Mouse (Mus musculus) MEL (cell line): Measurements from ENCODE around the gene Abhd16a. TPM values are rescaled to one million over a fixed set of nuclear protein-coding genes. Genes with fewer than 3 reads are reported as not detected.
A peak's percentile ranks its signal among the peaks of the same experiment; 100 is the strongest.

Experiments
- DNase-seq: peaks from one replicate; pipeline ENCODE4 v3.0.0; 2011; ENCODE audit warnings: low read depth, low spot score
- H3K27ac ChIP-seq: 2 replicates; pipeline ENCODE4 v1.5.1; 2012; ENCODE audit warnings: low read depth, mild to moderate bottlenecking, control low read depth, low read length, moderate library complexity; ENCODE audit not compliant: control insufficient read depth
- H3K27me3 ChIP-seq, 2 experiments: fragments of 150-350 bp in 1 of 2; sonication (generic) in 1 of 2; 2 replicates each; pipeline ENCODE4 v1.6.1; 2012; ENCODE audit warnings: low read length in 2 of 2, mild to moderate bottlenecking in 2 of 2, improper control_type of control experiment in 1 of 2, moderate library complexity in 1 of 2; ENCODE audit not compliant: insufficient read depth in 2 of 2, control insufficient read depth in 1 of 2
- H3K36me3 ChIP-seq, 2 experiments: 2 replicates each; pipeline ENCODE4 v1.6.1; 2012 to 2014; ENCODE audit warnings: low read length in 2 of 2, improper control_type of control experiment in 1 of 2, inconsistent platforms in 1 of 2, mild to moderate bottlenecking in 1 of 2; ENCODE audit not compliant: insufficient read depth in 2 of 2, control insufficient read depth in 1 of 2
- H3K4me1 ChIP-seq, 2 experiments: fragments of 150-350 bp in 1 of 2; sonication (generic) in 1 of 2; 2 replicates each; pipeline ENCODE4 v1.6.1; 2012; ENCODE audit warnings: low read length in 2 of 2, improper control_type of control experiment in 1 of 2, mild to moderate bottlenecking in 1 of 2; ENCODE audit not compliant: insufficient read depth in 2 of 2, control insufficient read depth in 1 of 2
- H3K4me3 ChIP-seq, 2 experiments: fragments of 150-350 bp in 1 of 2; sonication (generic) in 1 of 2; 2 replicates each; pipeline ENCODE4 v1.5.1; 2012; ENCODE audit warnings: low read depth in 2 of 2, low read length in 2 of 2, mild to moderate bottlenecking in 2 of 2, moderate library complexity in 2 of 2, control low read depth in 1 of 2, improper control_type of control experiment in 1 of 2; ENCODE audit not compliant: control insufficient read depth in 1 of 2, insufficient read depth in 1 of 2
- H3K79me2 ChIP-seq: 2 replicates; pipeline ENCODE4 v1.6.1; 2012; ENCODE audit warnings: mild to moderate bottlenecking, low read length, moderate library complexity; ENCODE audit not compliant: control insufficient read depth, poor library complexity, insufficient read depth
- H3K9ac ChIP-seq: 2 replicates; pipeline ENCODE4 v1.6.1; 2012; ENCODE audit warnings: low read depth, mild to moderate bottlenecking, control low read depth, low read length, moderate library complexity; ENCODE audit not compliant: control insufficient read depth, poor library complexity, severe bottlenecking
- H3K9me3 ChIP-seq: fragments of 150-350 bp; sonication (generic); replicated peaks from 2 replicates; pipeline ENCODE4 v1.6.1; 2012; ENCODE audit warnings: mild to moderate bottlenecking, low read length, improper control_type of control experiment, moderate library complexity; ENCODE audit not compliant: insufficient read depth
- BHLHE40 ChIP-seq: IDR thresholded peaks from 2 replicates; pipeline ENCODE4 v1.6.1; 2012; ENCODE audit warnings: low read depth, mild to moderate bottlenecking, inconsistent platforms, low read length, improper control_type of control experiment, borderline replicate concordance
- CHD1 ChIP-seq: IDR thresholded peaks from 2 replicates; pipeline ENCODE4 v1.6.1; 2012; ENCODE audit warnings: low read depth, mild to moderate bottlenecking, inconsistent platforms, low read length, improper control_type of control experiment
- CHD2 ChIP-seq: IDR thresholded peaks from 2 replicates; pipeline ENCODE4 v1.6.1; 2011; ENCODE audit warnings: low read length, improper control_type of control experiment
- CTCF ChIP-seq, 3 experiments: IDR thresholded peaks in 2 of 3; conservative IDR thresholded peaks in 1 of 3; 2 replicates each; pipeline ENCODE4 v1.5.1; 2011 to 2012; ENCODE audit warnings: low read length in 3 of 3, low read depth in 2 of 3, mild to moderate bottlenecking in 2 of 3, improper control_type of control experiment in 1 of 3, inconsistent platforms in 1 of 3, mixed read lengths in 1 of 3, moderate library complexity in 1 of 3; ENCODE audit not compliant: control insufficient read depth in 1 of 3, insufficient read depth in 1 of 3, poor library complexity in 1 of 3, severe bottlenecking in 1 of 3
- E2F4 ChIP-seq: IDR thresholded peaks from 2 replicates; pipeline ENCODE4 v1.6.1; 2011; ENCODE audit warnings: low read depth, low read length, improper control_type of control experiment, borderline replicate concordance
- ELF1 ChIP-seq: IDR thresholded peaks from 2 replicates; pipeline ENCODE4 v1.6.1; 2014; ENCODE audit warnings: low read depth, mild to moderate bottlenecking, inconsistent platforms, low read length, improper control_type of control experiment, moderate library complexity
- EP300 ChIP-seq, 2 experiments: IDR thresholded peaks; 2 replicates each; pipeline ENCODE4 v1.6.1; 2011; ENCODE audit warnings: improper control_type of control experiment in 2 of 2, low read length in 2 of 2, low read depth in 1 of 2, mild to moderate bottlenecking in 1 of 2
- ETS1 ChIP-seq: IDR thresholded peaks from 2 replicates; pipeline ENCODE4 v1.6.1; 2012; ENCODE audit warnings: low read depth, mild to moderate bottlenecking, inconsistent platforms, low read length, improper control_type of control experiment, moderate library complexity
- GABPA ChIP-seq: IDR thresholded peaks from 2 replicates; pipeline ENCODE4 v1.6.1; 2012; ENCODE audit warnings: low read depth, mild to moderate bottlenecking, inconsistent platforms, low read length, improper control_type of control experiment, moderate library complexity
- GATA1 ChIP-seq: IDR thresholded peaks from 2 replicates; pipeline ENCODE4 v1.6.1; 2011; ENCODE audit warnings: low read depth, low read length, improper control_type of control experiment
- HCFC1 ChIP-seq: IDR thresholded peaks from 2 replicates; pipeline ENCODE4 v1.6.1; 2012; ENCODE audit warnings: low read depth, mild to moderate bottlenecking, inconsistent platforms, low read length, improper control_type of control experiment, moderate library complexity
- JUND ChIP-seq: IDR thresholded peaks from 2 replicates; pipeline ENCODE4 v1.6.1; 2011; ENCODE audit warnings: low read depth, mild to moderate bottlenecking, improper control_type of control experiment, low read length
- KAT2A ChIP-seq: conservative IDR thresholded peaks from 2 replicates; pipeline ENCODE4 v1.6.1; 2012; ENCODE audit warnings: low read depth, low read length, improper control_type of control experiment, inconsistent platforms
- MAFK ChIP-seq: IDR thresholded peaks from 2 replicates; pipeline ENCODE4 v1.6.1; 2011; ENCODE audit warnings: low read depth, mild to moderate bottlenecking, low read length, improper control_type of control experiment, borderline replicate concordance
- MAX ChIP-seq: IDR thresholded peaks from 2 replicates; pipeline ENCODE4 v1.6.1; 2011; ENCODE audit warnings: low read length, improper control_type of control experiment
- MAZ ChIP-seq: IDR thresholded peaks from 2 replicates; pipeline ENCODE4 v1.6.1; 2012; ENCODE audit warnings: low read depth, mild to moderate bottlenecking, inconsistent platforms, low read length, improper control_type of control experiment
- MEF2A ChIP-seq: IDR thresholded peaks from 2 replicates; pipeline ENCODE4 v1.6.1; 2014; ENCODE audit warnings: low read depth, mild to moderate bottlenecking, inconsistent platforms, low read length, improper control_type of control experiment; ENCODE audit not compliant: poor library complexity, insufficient replicate concordance, severe bottlenecking; ENCODE audit errors: extremely low read depth
- MXI1 ChIP-seq: IDR thresholded peaks from 2 replicates; pipeline ENCODE4 v1.6.1; 2011; ENCODE audit warnings: mild to moderate bottlenecking, low read depth, low read length, improper control_type of control experiment
- MYB ChIP-seq: IDR thresholded peaks from 2 replicates; pipeline ENCODE4 v1.6.1; 2011; ENCODE audit warnings: mild to moderate bottlenecking, low read depth, low read length, improper control_type of control experiment
- MYC ChIP-seq: IDR thresholded peaks from 2 replicates; pipeline ENCODE4 v1.6.1; 2011; ENCODE audit warnings: low read depth, mild to moderate bottlenecking, low read length, improper control_type of control experiment, moderate library complexity
- NRF1 ChIP-seq: IDR thresholded peaks from 2 replicates; pipeline ENCODE4 v1.6.1; 2014; ENCODE audit warnings: low read depth, mild to moderate bottlenecking, inconsistent platforms, low read length, improper control_type of control experiment, moderate library complexity; ENCODE audit not compliant: poor library complexity, insufficient read depth, severe bottlenecking
- POLR2A ChIP-seq, 2 experiments: IDR thresholded peaks; 2 replicates each; pipeline ENCODE4 v1.6.1; 2011 to 2012; ENCODE audit warnings: low read length in 2 of 2, mild to moderate bottlenecking in 2 of 2, control low read depth in 1 of 2, improper control_type of control experiment in 1 of 2, low read depth in 1 of 2, moderate library complexity in 1 of 2; ENCODE audit not compliant: control insufficient read depth in 1 of 2, insufficient read depth in 1 of 2, poor library complexity in 1 of 2
- POLR2AphosphoS2 ChIP-seq: IDR thresholded peaks from 2 replicates; pipeline ENCODE4 v1.6.1; 2011; ENCODE audit warnings: low read length, improper control_type of control experiment
- POLR2AphosphoS5 ChIP-seq: IDR thresholded peaks from 2 replicates; pipeline ENCODE4 v1.6.1; 2012; ENCODE audit warnings: low read depth, borderline replicate concordance, mild to moderate bottlenecking, inconsistent platforms, low read length, moderate library complexity, mixed read lengths
- RAD21 ChIP-seq: IDR thresholded peaks from 2 replicates; pipeline ENCODE4 v1.6.1; 2011; ENCODE audit warnings: mild to moderate bottlenecking, low read depth, low read length, improper control_type of control experiment
- RCOR1 ChIP-seq: IDR thresholded peaks from 2 replicates; pipeline ENCODE4 v1.6.1; 2012; ENCODE audit warnings: low read depth, mild to moderate bottlenecking, inconsistent platforms, low read length, improper control_type of control experiment
- SIN3A ChIP-seq: IDR thresholded peaks from 2 replicates; pipeline ENCODE4 v1.6.1; 2012; ENCODE audit warnings: low read length, improper control_type of control experiment, inconsistent platforms
- SMC3 ChIP-seq: IDR thresholded peaks from 2 replicates; pipeline ENCODE4 v1.6.1; 2011; ENCODE audit warnings: low read depth, low read length, improper control_type of control experiment
- TAL1 ChIP-seq: IDR thresholded peaks from 2 replicates; pipeline ENCODE4 v1.6.1; 2012; ENCODE audit warnings: mild to moderate bottlenecking, inconsistent platforms, low read length, moderate library complexity, mixed read lengths
- TBP ChIP-seq: IDR thresholded peaks from 2 replicates; pipeline ENCODE4 v1.8.0; 2011; ENCODE audit warnings: low read depth, low read length, improper control_type of control experiment
- TCF12 ChIP-seq: IDR thresholded peaks from 2 replicates; pipeline ENCODE4 v1.6.1; 2014; ENCODE audit warnings: low read depth, mild to moderate bottlenecking, inconsistent platforms, low read length, improper control_type of control experiment, moderate library complexity
- USF1 ChIP-seq: IDR thresholded peaks from 2 replicates; pipeline ENCODE4 v1.6.1; 2014; ENCODE audit warnings: low read depth, mild to moderate bottlenecking, inconsistent platforms, low read length, improper control_type of control experiment, moderate library complexity
- USF2 ChIP-seq, 2 experiments: IDR thresholded peaks; 2 replicates each; pipeline ENCODE4 v1.6.1; 2011 to 2012; ENCODE audit warnings: improper control_type of control experiment in 2 of 2, low read length in 2 of 2, borderline replicate concordance in 1 of 2, inconsistent platforms in 1 of 2, low read depth in 1 of 2, mild to moderate bottlenecking in 1 of 2; ENCODE audit not compliant: insufficient read depth in 1 of 2
- ZKSCAN1 ChIP-seq: IDR thresholded peaks from 2 replicates; pipeline ENCODE4 v1.6.1; 2012; ENCODE audit warnings: low read depth, mild to moderate bottlenecking, inconsistent platforms, low read length, improper control_type of control experiment, moderate library complexity
- ZNF384 ChIP-seq: IDR thresholded peaks from 2 replicates; pipeline ENCODE4 v1.6.1; 2012; ENCODE audit warnings: low read depth, mild to moderate bottlenecking, inconsistent platforms, low read length, improper control_type of control experiment
- polyA plus RNA-seq, 2 experiments: library from polyadenylated mRNA; stranded (reverse) in 1 of 2; unstranded in 1 of 2; fragments of >175 nt in 1 of 2; fragments of >200 nt in 1 of 2; gene quantifications; 2 replicates each; pipeline versions ENCODE4 v1.2.1 to v1.2.4; 2012; ENCODE audit warnings: low replicate concordance in 2 of 2, low read depth in 1 of 2; ENCODE audit not compliant: insufficient read length in 2 of 2, insufficient read depth in 1 of 2, missing spikeins in 1 of 2
- total RNA-seq: library from RNA; depleted of rRNA; stranded (reverse); fragments of 300-350 nt; gene quantifications from 2 replicates; pipeline ENCODE4 v1.2.3, GENCODE M21; 2012

Abhd16a gene
- total and polyA plus RNA-seq, 3 experiments: 96.1 to 126 TPM; not detected in 1

DNA sequence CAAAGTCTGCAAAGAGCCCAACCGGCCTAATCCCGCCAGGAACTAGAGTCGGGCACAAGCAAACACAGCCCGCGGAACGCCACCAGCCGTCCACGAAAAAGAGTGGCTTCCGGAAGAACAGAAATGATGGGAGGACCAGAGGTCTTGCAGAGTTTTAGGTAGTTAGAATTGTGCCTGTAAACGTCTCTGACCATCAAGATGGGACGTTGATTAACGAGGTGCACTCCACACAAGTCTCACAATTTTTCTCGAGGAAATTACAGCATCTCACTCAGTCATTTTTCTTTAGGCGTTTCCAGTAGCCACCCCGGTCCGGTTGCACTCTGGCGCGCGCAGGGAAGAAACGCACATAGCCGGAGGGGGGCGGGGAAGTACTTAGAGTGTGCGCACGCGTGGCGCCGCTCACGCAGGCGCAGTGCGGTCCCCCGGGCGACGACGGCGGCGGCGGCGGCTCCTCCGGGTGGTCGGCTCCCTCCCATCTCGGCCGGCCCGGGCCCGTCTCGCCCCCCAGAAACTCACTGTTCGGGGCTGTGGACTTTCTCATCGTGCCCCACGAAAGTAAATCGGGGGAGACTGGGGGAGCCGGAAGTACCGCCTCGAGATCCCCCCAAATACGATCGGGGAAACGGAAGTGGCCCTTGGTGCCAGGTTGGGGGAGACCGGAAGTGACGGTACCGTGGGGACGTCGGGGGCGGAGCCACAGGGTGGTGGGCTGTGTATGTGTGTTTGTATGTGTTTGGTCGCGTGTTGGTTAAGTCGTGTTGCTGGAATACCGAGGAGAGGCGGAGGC lies 45.9 kb downstream of the Abhd16a start, which contains the start of gene Bag6:
Gene Bag6, plus strand, starts transcription at position 378 of the 790 bp plus-strand sequence.
- H3K27ac ChIP-seq: peak within 1 kb of the TSS; percentile 99
- no peaks in the 10 kb centered on the region for H3K27me3 ChIP-seq
- peak; percentile 96 for DNase-seq
- H3K4me1 ChIP-seq: peaks cover 0 to 13% of the 10 kb centered on the region in 2 experiments; a peak in 2 of 4 replicates
- no peaks in the 10 kb centered on the region for H3K9me3 ChIP-seq
- H3K36me3 ChIP-seq: peaks cover 0 to 18% of the 10 kb centered on the region in 2 experiments
- peak within 1 kb of the TSS; percentile 99 for H3K9ac ChIP-seq
- H3K79me2 ChIP-seq: peaks cover 39% of the 10 kb centered on the region
- H3K4me3 ChIP-seq: peak within 1 kb of the TSS; percentile 28 to 99
- TF ChIP-seq E2F4: no peak; the same call in 1 of the 2 replicates
- TF ChIP-seq GATA1: 0 out of 2 replicates have a peak, but pooled peaks have one; percentile 37
- no peak for TF ChIP-seq RAD21
- no peak for TF ChIP-seq EP300 (IDR thresholded peaks at IDR 0.05; ENCODE audit: low read depth in 1 of 2, low read length in 2 of 2)
- TF ChIP-seq TBP: peak; percentile 60
- TF ChIP-seq POLR2A (IDR thresholded peaks at IDR 0.05; ENCODE audit: control insufficient read depth in 1 of 2, insufficient read depth in 1 of 2, low read depth in 1 of 2, low read length in 2 of 2, poor library complexity in 1 of 2): peak; percentile 76 to 82
- no peak for TF ChIP-seq TAL1
- peak; percentile 18 for TF ChIP-seq TCF12
- peak; percentile 93 for TF ChIP-seq NRF1
- TF ChIP-seq POLR2AphosphoS5: no peak; the same call in 1 of the 2 replicates
- no peak for TF ChIP-seq MAFK
- no peak for TF ChIP-seq GABPA
- no peak for TF ChIP-seq RCOR1
- TF ChIP-seq ETS1: peak; percentile 61; the same call in 1 of the 2 replicates
- no peak for TF ChIP-seq CHD1
- TF ChIP-seq USF2 (IDR thresholded peaks at IDR 0.05; ENCODE audit: borderline replicate concordance in 1 of 2, insufficient read depth in 1 of 2, low read depth in 1 of 2, low read length in 2 of 2): no peak
- TF ChIP-seq HCFC1: peak; percentile 90
- TF ChIP-seq ZKSCAN1: no peak
- TF ChIP-seq MAX: peak; percentile 99
- peak; percentile 84 for TF ChIP-seq POLR2AphosphoS2
- TF ChIP-seq CTCF (IDR thresholded peaks at IDR 0.05 in 2 of 3, conservative IDR thresholded peaks at IDR 0.05 in 1 of 3; ENCODE audit: control insufficient read depth in 1 of 3, insufficient read depth in 1 of 3, low read depth in 2 of 3, low read length in 3 of 3, poor library complexity in 1 of 3, severe bottlenecking in 1 of 3): no peak
- no peak for TF ChIP-seq MEF2A
- no peak for TF ChIP-seq CHD2
- peak; percentile 81 for TF ChIP-seq ELF1
- no peak for TF ChIP-seq MYB
- TF ChIP-seq SMC3: no peak; the same call in 1 of the 2 replicates
- no peak for TF ChIP-seq USF1
- no peak; the same call in 1 of the 2 replicates for TF ChIP-seq MYC
- no peak for TF ChIP-seq ZNF384
- TF ChIP-seq MAZ: peak; percentile 88
- TF ChIP-seq KAT2A: no peak; the same call in 1 of the 2 replicates
- no peak; the same call in none of the 2 replicates for TF ChIP-seq MXI1
- peak; percentile 90 for TF ChIP-seq SIN3A
- TF ChIP-seq BHLHE40: no peak
- no peak for TF ChIP-seq JUND
